Mouse (Mus musculus): ENCODE results near the gene Rfng.

DNA sequence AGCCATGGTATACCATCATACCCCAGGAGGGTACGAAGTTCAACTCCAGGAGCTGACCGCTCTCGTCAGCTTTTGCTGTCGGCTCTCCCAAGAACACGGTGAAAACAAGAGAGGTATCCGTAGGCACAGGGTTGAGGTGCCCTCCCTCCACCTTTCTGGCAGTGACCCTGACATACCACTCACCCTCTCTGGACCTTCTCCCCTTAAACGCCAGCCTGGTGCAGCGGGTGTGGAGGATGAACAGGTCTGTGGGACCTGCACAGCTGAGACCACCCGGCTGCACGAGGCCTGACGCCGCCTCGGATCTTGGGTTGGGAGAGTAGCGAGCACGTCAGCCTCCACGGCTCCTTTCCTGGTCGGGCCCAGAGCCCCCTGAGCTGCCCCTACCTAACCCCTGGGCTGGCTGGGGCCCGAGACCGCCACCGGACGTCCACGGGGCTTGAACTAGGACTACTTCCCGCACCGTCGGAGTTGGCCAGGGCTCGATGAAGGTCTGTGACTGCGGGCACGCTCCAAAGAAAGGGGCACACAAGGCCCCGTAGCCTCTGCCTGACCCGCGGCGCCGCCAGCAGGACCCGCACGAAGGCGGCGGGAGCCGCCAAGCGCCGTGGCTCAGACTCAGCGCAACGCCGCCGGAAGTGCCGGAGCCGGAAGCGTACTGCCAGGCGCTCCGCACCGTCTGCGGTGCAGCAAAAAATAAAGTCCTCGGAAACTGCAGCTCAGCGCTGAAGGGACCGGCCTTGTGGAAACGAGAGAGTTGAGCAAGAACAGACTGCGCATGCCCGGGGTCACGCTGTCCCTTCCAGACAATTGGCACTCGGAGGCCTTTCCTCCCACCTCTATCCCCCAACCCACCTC is 12.0 kb upstream of the Rfng start, which contains the start of gene Dus1l:
- TF ChIP-seq CTCF (conservative IDR thresholded peaks at IDR 0.05; ENCODE audit: low read length) (no peak), POU5F1 (IDR thresholded peaks at IDR 0.05; ENCODE audit: borderline replicate concordance, low read length) (no peak), NANOG (IDR thresholded peaks at IDR 0.05; ENCODE audit: borderline replicate concordance, low read length) (no peak)
